Mouse (Mus musculus) neural tube, embryonic 10.5 days (tissue): ENCODE results near the gene 9130409I23Rik.

Experiments
- DNase-seq: peaks from one replicate; pipeline ENCODE4 v3.0.0-alpha.2; 2017; ENCODE audit warnings: low spot score; ENCODE audit errors: extremely low spot score

The 9130409I23Rik gene

DNA sequence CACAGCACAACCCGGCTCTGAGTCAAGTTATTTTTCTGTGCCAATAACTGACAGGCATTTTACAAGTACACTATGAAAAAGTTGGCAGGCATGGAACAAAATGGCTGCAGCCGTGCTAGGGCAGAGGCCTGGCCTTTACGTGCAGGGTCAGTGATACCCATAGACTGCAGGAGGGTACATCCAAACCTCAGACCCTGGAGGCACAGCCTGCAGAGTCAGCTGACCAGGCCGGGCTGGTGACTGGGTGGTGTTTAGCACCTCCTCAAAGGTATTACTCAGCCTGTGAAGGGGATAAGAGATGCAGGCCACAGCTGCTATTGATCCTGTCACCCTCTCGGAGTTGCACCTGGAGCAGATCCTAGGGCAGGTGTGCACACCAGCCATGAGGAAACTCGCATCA, at the start of gene 9130409I23Rik:
Gene 9130409I23Rik (plus strand): TSS at position 301 of the 400 bp plus-strand sequence.
- no peak for DNase-seq

DNA sequence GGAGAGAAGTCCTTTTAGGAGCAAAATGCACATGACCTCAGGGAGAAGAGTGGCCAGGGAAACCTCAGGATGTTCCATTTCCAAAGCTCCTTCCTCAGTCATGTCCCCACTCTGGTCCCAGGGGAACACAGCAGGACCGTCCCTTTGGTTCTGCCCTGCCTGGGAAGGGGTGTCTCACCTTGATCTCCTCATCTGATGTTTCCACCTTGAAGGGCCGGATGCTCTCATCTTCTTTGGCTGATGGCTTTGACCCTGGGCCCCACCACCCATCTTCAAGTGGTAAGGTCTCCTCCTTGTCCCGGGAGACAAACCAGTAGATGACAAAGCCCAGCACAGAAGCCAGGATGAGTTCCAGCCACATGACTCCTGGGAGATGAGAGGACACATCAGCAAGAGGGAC, 49.4 kb upstream of the 9130409I23Rik start:
- DNase-seq: no peak

GRCm38 (mm10) chr1:181003790-181004189, 47.2 kb upstream of the 9130409I23Rik start:
- DNase-seq: no peak

DNA sequence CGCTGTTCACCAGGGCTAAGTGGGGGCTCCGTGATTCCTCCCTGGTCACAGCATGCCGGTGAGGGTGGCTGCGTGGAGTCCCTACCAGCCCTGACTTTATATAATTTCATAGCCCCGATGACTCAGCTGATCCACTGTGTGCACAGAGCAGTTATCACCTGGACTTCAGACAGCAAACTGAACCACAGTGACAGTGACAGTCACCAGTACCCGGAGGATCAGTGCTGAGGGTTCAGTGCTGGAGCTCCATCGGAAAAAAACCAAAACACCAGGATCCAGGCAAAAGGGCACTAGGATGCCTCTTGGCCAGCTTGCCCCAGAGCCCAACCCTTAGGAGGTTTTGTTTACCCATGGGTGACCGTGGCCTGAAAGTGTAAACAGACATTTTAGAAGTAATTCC, 45.7 kb upstream of the 9130409I23Rik start:
- no peak for DNase-seq

DNA sequence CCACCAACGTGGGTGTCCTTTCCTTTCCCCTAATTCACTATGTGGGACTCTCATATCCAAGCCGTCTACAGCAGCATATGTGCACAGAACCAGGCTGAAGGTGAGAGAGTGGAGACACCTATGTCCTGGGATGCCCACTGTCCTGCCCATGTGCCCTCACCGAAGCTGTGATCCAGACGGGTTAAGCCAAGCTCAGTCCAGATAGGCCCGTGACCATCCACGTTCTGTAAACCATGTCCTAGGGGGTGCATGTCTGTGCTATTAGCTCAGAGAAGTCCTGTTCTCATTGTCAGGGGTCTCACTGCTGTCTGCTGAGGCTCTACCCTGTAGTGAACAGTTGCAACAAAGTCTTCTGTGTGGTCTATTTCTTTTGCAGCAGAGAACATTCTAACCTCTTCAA, 43.2 kb upstream of the 9130409I23Rik start:
- no peak for DNase-seq

GRCm38 (mm10) chr1:181008266-181008665, 42.8 kb upstream of the 9130409I23Rik start:
- no peak for DNase-seq

DNA sequence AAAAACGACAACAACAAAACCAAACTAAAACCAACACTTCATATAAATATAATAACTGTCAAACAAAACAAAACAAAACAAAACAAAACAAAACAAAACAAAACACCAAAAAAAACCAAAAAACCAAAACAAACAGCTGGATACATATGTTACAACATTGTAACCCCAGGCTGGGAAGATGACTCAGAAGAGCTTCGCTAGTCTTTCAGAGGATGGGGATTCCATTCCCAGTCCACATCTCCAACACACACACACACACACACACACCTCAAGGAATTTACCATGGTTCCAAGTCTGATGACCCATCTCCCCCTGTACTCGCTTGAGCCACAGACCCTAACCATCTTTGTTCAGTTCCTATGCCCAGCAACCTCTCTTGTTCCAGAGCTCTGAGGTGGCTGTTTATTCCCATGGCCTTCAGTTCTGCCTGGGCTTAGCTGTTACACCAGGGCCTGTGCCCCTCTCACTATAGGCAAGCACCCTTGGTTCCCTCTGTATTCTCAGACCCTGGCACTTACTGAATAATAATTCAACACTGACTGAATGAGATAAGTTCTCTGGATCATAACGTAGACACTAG, 41.9 kb upstream of the 9130409I23Rik start:
- DNase-seq: no peak

DNA sequence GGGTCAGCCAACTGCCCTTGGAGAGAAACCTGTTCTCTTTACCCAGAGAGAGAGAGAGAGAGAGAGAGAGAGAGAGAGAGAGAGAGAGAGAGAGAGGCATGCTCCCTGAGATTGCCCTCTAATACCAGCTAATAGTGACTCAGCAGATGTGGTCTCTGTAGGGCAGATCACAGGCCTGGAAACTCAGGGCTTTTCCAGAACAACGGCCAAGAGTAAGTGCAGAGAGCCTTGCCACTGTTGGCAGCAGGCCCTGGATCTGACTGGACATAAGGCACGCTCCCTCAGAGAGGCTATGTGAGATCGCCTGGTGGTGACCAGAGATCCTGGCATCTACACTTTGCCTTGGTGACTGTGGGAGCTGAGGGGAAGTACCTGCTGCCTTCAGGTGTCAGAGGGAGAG, 41.3 kb upstream of the 9130409I23Rik start:
- DNase-seq: no peak

- DNase-seq: no peak
Observed at GRCm38 (mm10) chr1:181010171-181010932, 40.7 kb upstream of the 9130409I23Rik start.

GRCm38 (mm10) chr1:181011601-181012000, 39.4 kb upstream of the 9130409I23Rik start:
- DNase-seq: no peak

GRCm38 (mm10) chr1:181012416-181012815, 38.6 kb upstream of the 9130409I23Rik start:
- DNase-seq: no peak

GRCm38 (mm10) chr1:181013446-181013845, 37.6 kb upstream of the 9130409I23Rik start:
- DNase-seq: no peak

GRCm38 (mm10) chr1:181014731-181015500, 36.1 kb upstream of the 9130409I23Rik start:
- no peak for DNase-seq

GRCm38 (mm10) chr1:181015558-181015957, 35.5 kb upstream of the 9130409I23Rik start:
- DNase-seq: no peak

GRCm38 (mm10) chr1:181016045-181016444, 35.0 kb upstream of the 9130409I23Rik start:
- no peak for DNase-seq

GRCm38 (mm10) chr1:181016532-181017131, 34.4 kb upstream of the 9130409I23Rik start:
- DNase-seq: peak; percentile 42

- peak; percentile 73 for DNase-seq
Observed at GRCm38 (mm10) chr1:181017212-181017711, 33.8 kb upstream of the 9130409I23Rik start.

DNA sequence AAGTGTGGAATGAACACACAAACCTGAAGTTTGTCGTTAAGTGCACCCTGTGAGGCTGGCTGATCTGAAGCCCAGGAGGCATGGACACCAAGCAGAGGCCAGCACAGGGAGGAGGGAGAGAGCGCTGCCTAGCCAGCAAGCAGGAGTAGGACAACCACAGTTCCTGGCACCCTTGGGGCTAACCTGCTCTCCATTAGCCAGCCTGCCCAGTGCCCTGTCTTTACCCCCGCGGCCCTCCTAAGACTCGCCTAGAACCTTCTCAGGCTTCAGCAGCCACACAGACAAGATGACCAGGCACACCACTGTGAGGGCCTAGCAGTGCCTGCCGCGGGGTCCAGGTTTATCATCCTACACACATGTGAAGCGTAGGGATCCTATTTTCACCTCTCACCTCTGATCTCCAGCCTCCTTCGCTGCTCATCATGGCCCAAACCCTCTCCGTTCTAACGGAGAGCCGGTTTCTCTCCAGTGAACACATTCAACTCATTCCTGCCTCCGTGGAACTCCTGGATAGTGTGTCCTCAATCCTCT, 33.1 kb upstream of the 9130409I23Rik start:
- DNase-seq: no peak

GRCm38 (mm10) chr1:181020756-181021487, 30.1 kb upstream of the 9130409I23Rik start, which contains the start of gene Ephx1:
TSS of gene Ephx1 (minus strand) at chr1:181020904.
- DNase-seq: no peak

GRCm38 (mm10) chr1:181021488-181021865, 29.6 kb upstream of the 9130409I23Rik start:
- DNase-seq: no peak

GRCm38 (mm10) chr1:181022265-181022664, 28.8 kb upstream of the 9130409I23Rik start:
- no peak for DNase-seq
